Mouse (Mus musculus): Measurements from ENCODE around the gene Rbm17. TPM values are rescaled to one million over a fixed set of nuclear protein-coding genes. Genes with fewer than 3 reads are reported as not detected.

The Rbm17 gene
- polyA plus RNA-seq, 1 experiment from 2014 or later: 116 TPM

DNA sequence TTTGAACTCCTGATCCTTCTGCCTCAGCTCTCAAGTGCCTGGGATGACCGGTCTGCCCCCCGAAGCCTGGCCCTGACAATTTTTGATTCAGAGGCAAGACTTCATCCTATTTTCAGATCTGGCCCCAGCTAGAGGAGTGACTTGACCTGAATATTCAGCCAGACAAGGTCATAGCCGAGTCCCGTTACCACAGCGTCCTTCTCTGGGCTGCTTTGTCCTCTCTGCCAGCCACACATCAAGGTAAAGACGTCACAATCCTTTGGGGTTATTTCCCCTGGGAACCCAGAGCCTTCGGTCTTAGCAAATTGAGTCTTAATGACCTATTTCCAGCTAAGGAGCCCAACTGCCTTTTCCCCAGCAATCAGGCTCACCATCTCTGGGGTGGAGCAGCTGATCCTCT lies 35.5 kb downstream of the Rbm17 start:
- H3K36me3 ChIP-seq (replicated peaks; ENCODE audit: control insufficient read depth, insufficient read depth): no peaks in the 10 kb centered on the region
- no peak overlapping the region for H3K27ac ChIP-seq
- no peak overlapping the region for H3K4me2 ChIP-seq (replicated peaks)
- 79% methylated on average over 7 of the region's 7 CpGs for WGBS
- no peak for ATAC-seq (ENCODE audit: low FRiP score)
- no peaks in the 10 kb centered on the region for H3K4me1 ChIP-seq (replicated peaks; ENCODE audit: control insufficient read depth, insufficient read depth, low read length)
- no peak overlapping the region for H3K9ac ChIP-seq
- H3K27me3 ChIP-seq (ENCODE audit: control insufficient read depth, insufficient read depth, low read length): no peaks in the 10 kb centered on the region
- no peaks in the 10 kb centered on the region for H3K9me3 ChIP-seq (ENCODE audit: control insufficient read depth, low read length)
- DNase-seq (ENCODE audit: low spot score): no peak
- no peak overlapping the region for H3K4me3 ChIP-seq (replicated peaks; ENCODE audit: low read length)

DNA sequence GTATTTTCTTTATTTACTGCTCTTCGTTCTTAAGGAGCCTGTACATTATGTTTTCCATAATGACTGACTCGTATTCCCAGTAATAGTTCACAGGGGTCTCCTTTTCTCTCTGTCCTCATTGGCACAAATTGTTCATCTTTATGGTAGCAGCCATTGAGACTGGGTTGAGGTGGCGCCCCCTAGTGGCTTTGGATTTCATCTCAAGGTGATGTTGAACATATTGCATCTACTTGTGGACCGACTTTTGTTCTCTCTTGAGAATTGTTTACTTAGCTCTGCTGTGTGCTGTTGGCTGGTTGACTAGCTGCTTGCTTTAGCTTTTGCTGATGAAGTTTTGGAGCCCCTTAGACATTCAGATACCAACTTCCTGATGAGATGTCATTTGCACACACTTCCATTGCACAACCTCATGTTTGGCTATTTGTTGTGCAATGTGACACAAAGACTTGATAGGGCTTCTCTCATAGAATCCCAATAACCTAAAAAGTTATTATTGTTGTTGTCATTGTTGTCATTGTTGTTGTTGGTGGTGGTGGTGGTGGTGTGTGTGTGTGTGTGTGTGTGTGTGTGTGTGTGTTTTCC lies 36.1 kb downstream of the Rbm17 start:
- DNase-seq (ENCODE audit: low spot score): no peak
- no peaks in the 10 kb centered on the region for H3K9me3 ChIP-seq (ENCODE audit: control insufficient read depth, low read length)
- H3K27ac ChIP-seq: no peak overlapping the region
- no peaks in the 10 kb centered on the region for H3K36me3 ChIP-seq (replicated peaks; ENCODE audit: control insufficient read depth, insufficient read depth)
- no peak for ATAC-seq (ENCODE audit: low FRiP score)
- H3K4me3 ChIP-seq (replicated peaks; ENCODE audit: low read length): no peak overlapping the region
- H3K9ac ChIP-seq: no peak overlapping the region
- H3K27me3 ChIP-seq (ENCODE audit: control insufficient read depth, insufficient read depth, low read length): no peaks in the 10 kb centered on the region
- H3K4me1 ChIP-seq (replicated peaks; ENCODE audit: control insufficient read depth, insufficient read depth, low read length): no peaks in the 10 kb centered on the region
- WGBS: 70% methylated on average over 4 of the region's 4 CpGs
- no peak overlapping the region for H3K4me2 ChIP-seq (replicated peaks)

DNA sequence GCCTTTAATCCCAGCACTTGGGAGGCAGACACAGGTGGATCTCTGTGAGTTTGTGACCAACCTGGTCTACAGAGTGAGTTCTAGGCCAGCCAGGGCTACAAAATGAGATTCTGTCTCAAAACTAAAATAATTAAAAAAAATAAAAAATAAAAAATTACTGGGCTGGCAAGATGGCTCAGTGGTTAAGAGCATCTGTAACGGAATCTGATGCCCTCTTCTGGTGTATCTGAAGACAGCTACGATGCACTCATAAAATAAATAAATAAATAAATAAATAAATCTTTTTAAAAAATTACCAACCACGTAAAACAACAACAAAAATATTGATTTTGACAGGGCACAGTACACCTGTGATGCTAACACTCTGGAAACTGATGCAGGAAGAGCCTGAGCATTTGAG lies 37.1 kb downstream of the Rbm17 start:
- H3K9me3 ChIP-seq (ENCODE audit: control insufficient read depth, low read length): no peaks in the 10 kb centered on the region
- no peak overlapping the region for H3K27ac ChIP-seq
- no peaks in the 10 kb centered on the region for H3K36me3 ChIP-seq (replicated peaks; ENCODE audit: control insufficient read depth, insufficient read depth)
- no peaks in the 10 kb centered on the region for H3K27me3 ChIP-seq (ENCODE audit: control insufficient read depth, insufficient read depth, low read length)
- H3K4me2 ChIP-seq (replicated peaks): no peak overlapping the region
- ATAC-seq (ENCODE audit: low FRiP score): no peak
- H3K4me3 ChIP-seq (replicated peaks; ENCODE audit: low read length): no peak overlapping the region
- no peak for DNase-seq (ENCODE audit: low spot score)
- WGBS: 90% methylated on average over 3 of the region's 3 CpGs
- H3K9ac ChIP-seq: no peak overlapping the region
- H3K4me1 ChIP-seq (replicated peaks; ENCODE audit: control insufficient read depth, insufficient read depth, low read length): no peaks in the 10 kb centered on the region

DNA sequence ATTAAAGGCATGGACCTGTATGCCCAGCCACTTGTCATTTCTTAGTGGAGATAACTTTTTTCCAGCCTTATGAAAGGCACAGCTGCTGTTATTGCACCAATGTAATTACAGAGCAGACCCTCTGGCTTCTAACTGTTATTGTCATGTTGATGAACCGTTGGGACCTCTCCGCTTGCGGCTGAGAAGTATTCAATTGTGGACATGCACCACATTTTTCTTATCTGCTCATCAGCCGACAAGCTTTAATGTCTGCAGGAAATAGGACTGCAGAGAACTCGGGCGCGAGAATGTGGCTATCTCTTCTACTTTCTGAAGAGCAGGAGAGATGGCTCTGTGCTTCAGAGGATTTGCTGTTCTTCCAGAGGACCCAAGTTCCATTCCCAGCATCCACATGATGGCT lies 37.7 kb downstream of the Rbm17 start:
- 43% methylated on average over 7 of the region's 7 CpGs for WGBS
- H3K9ac ChIP-seq: no peak overlapping the region

DNA sequence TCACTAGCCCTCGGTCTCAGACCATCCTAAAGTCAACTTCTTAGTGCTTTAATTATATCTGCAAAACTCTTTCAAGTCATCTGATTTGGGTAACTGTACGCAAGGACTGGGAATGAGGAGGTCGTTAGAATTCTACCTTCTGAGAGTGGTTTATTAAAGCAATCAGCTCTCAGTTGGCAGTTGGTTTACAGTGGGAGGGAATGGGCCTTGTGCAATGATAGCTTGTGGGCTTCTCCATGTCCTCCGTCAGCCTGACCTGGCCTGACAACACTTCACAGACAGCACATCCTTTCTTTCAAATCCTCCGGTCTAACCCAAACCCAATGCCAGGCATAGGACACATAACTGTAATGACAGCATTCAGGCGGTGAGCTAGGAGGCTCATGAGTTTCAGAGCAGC lies 39.2 kb downstream of the Rbm17 start:
- Histone ChIP-seq H3K9ac (no peak overlapping the region), H3K27ac (no peak overlapping the region), H3K9me3 (ENCODE audit: control insufficient read depth, low read length) (no peaks in the 10 kb centered on the region), H3K4me3 (replicated peaks; ENCODE audit: low read length) (no peak overlapping the region), H3K4me1 (replicated peaks; ENCODE audit: control insufficient read depth, insufficient read depth, low read length) (no peaks in the 10 kb centered on the region), H3K4me2 (replicated peaks) (no peak overlapping the region), H3K27me3 (ENCODE audit: control insufficient read depth, insufficient read depth, low read length) (no peaks in the 10 kb centered on the region), H3K36me3 (replicated peaks; ENCODE audit: control insufficient read depth, insufficient read depth) (no peaks in the 10 kb centered on the region)
- DNase-seq (ENCODE audit: low spot score): no peak
- no peak for ATAC-seq (ENCODE audit: low FRiP score)
- 93% methylated on average over 6 of the region's 6 CpGs for WGBS

More for the DNA sequence above, 37.7 kb downstream of the Rbm17 start:
- Histone ChIP-seq H3K4me1 (replicated peaks; ENCODE audit: control insufficient read depth, insufficient read depth, low read length) (no peaks in the 10 kb centered on the region), H3K36me3 (replicated peaks; ENCODE audit: control insufficient read depth, insufficient read depth) (no peaks in the 10 kb centered on the region), H3K27me3 (ENCODE audit: control insufficient read depth, insufficient read depth, low read length) (no peaks in the 10 kb centered on the region), H3K4me3 (replicated peaks; ENCODE audit: low read length) (no peak overlapping the region), H3K27ac (no peak overlapping the region), H3K4me2 (replicated peaks) (no peak overlapping the region), H3K9me3 (ENCODE audit: control insufficient read depth, low read length) (no peaks in the 10 kb centered on the region)
- DNase-seq (ENCODE audit: low spot score) (no peak), ATAC-seq (ENCODE audit: low FRiP score) (no peak)

DNA sequence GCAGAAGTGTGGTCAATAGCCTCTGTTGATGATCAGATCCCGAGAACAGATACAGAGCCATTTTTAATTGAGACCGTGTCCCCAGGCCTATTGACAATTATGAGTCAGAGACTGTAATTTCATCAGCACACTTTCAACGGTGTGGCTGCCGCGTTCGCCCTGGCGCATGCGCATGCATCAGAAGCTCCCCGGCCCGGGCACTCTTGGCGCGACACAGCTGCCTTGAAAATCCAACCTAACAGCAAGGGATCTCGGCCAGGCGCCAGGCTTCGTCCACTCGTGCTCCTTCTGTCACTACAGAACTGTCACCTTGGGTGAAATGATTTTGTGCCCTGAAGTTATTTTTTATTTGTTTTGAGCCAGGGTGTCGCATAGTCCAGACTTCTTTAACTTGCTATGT lies 40.7 kb downstream of the Rbm17 start:
- WGBS: 88% methylated on average over 17 of the region's 17 CpGs
- Histone ChIP-seq H3K36me3 (replicated peaks; ENCODE audit: control insufficient read depth, insufficient read depth) (no peaks in the 10 kb centered on the region), H3K9ac (no peak overlapping the region), H3K9me3 (ENCODE audit: control insufficient read depth, low read length) (no peaks in the 10 kb centered on the region), H3K4me3 (replicated peaks; ENCODE audit: low read length) (no peak overlapping the region), H3K27ac (no peak overlapping the region), H3K27me3 (ENCODE audit: control insufficient read depth, insufficient read depth, low read length) (no peaks in the 10 kb centered on the region), H3K4me1 (replicated peaks; ENCODE audit: control insufficient read depth, insufficient read depth, low read length) (no peaks in the 10 kb centered on the region), H3K4me2 (replicated peaks) (no peak overlapping the region)
- no peak for ATAC-seq (ENCODE audit: low FRiP score)
- no peak for DNase-seq (ENCODE audit: low spot score)

DNA sequence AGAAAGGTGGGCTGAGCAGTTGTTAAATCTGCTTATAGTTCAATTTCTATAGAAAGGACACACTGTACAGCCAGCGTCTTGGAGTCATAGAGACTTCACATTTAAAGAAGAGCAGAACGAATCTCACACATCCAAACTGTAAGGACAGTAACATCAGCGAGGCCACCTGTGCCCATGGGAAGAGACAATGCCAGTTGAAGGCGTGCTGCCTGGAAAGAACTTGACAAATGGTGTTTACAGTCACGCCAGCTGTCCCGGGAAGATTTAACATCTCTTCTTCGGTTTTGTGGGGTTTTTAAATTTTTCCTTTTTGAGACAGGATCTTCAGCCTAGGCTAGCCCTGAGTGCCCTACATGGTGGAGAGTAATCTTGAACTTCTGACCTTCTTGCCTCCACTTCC lies 45.3 kb downstream of the Rbm17 start:
- no peak overlapping the region for H3K27ac ChIP-seq
- H3K4me1 ChIP-seq (replicated peaks; ENCODE audit: control insufficient read depth, insufficient read depth, low read length): no peaks in the 10 kb centered on the region
- no peak overlapping the region for H3K4me3 ChIP-seq (replicated peaks; ENCODE audit: low read length)
- ATAC-seq (ENCODE audit: low FRiP score): no peak
- WGBS: 86% methylated on average over 7 of the region's 7 CpGs
- DNase-seq (ENCODE audit: low spot score): no peak
- no peaks in the 10 kb centered on the region for H3K9me3 ChIP-seq (ENCODE audit: control insufficient read depth, low read length)
- H3K27me3 ChIP-seq (ENCODE audit: control insufficient read depth, insufficient read depth, low read length): peaks cover 12% of the 10 kb centered on the region
- no peak overlapping the region for H3K4me2 ChIP-seq (replicated peaks)
- no peak overlapping the region for H3K9ac ChIP-seq
- no peaks in the 10 kb centered on the region for H3K36me3 ChIP-seq (replicated peaks; ENCODE audit: control insufficient read depth, insufficient read depth)

DNA sequence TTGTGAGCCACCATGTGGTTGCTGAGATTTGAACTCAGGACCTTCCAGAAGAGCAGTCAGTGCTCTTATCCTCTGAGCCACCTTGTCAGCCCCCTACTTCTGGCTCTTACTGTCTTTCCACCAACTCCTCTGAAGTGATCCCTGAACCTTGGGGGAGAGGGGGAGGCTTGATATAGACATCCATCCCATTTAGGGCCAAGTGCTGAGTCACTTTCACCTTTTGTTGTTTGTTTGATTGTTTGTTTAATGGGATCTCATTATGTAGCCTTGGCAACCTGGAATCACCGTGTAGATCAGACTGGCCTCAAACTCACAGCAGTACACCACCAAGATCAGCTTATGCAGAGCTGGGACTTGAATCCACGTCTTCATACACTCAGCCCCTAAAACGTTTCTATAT lies 46.7 kb downstream of the Rbm17 start:
- no peak overlapping the region for H3K9ac ChIP-seq
- no peak overlapping the region for H3K4me2 ChIP-seq (replicated peaks)
- no peak for DNase-seq (ENCODE audit: low spot score)
- no peak overlapping the region for H3K27ac ChIP-seq
- no peak for ATAC-seq (ENCODE audit: low FRiP score)
- no peak overlapping the region for H3K4me3 ChIP-seq (replicated peaks; ENCODE audit: low read length)
- H3K4me1 ChIP-seq (replicated peaks; ENCODE audit: control insufficient read depth, insufficient read depth, low read length): no peaks in the 10 kb centered on the region; the same call in 1 of the 2 replicates
- no peaks in the 10 kb centered on the region for H3K9me3 ChIP-seq (ENCODE audit: control insufficient read depth, low read length)
- 64% methylated on average over 3 of the region's 3 CpGs for WGBS
- H3K27me3 ChIP-seq (ENCODE audit: control insufficient read depth, insufficient read depth, low read length): peaks cover 26% of the 10 kb centered on the region
- no peaks in the 10 kb centered on the region for H3K36me3 ChIP-seq (replicated peaks; ENCODE audit: control insufficient read depth, insufficient read depth)

DNA sequence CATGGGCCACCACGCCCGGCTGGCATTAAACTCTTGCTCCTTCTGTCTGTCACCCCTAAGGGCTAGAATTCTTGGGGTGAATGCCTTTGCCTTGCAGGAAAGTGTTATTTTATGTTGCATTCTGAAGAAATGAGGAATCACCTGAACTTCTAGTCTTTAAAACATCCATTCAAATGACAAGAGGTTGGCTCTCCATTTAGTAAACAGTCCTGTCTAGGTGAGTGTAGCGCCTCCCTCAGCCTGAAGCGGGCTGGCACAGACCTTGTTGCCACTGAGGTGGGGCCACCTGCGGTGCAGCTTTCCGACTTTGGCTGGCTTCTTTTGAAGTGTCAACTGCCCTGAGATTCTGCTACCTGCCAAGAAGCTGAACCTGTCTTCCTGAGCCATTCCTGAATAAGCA lies 48.6 kb downstream of the Rbm17 start:
- no peaks in the 10 kb centered on the region for H3K36me3 ChIP-seq (replicated peaks; ENCODE audit: control insufficient read depth, insufficient read depth)
- peaks cover 27% of the 10 kb centered on the region for H3K27me3 ChIP-seq (ENCODE audit: control insufficient read depth, insufficient read depth, low read length)
- no peak overlapping the region for H3K9ac ChIP-seq
- H3K4me3 ChIP-seq (replicated peaks; ENCODE audit: low read length): no peak overlapping the region
- no peak overlapping the region for H3K4me2 ChIP-seq (replicated peaks)
- ATAC-seq (ENCODE audit: low FRiP score): no peak
- DNase-seq (ENCODE audit: low spot score): no peak
- no peak overlapping the region for H3K27ac ChIP-seq
- WGBS: 57% methylated on average over 6 of the region's 6 CpGs
- no peaks in the 10 kb centered on the region; the same call in 1 of the 2 replicates for H3K4me1 ChIP-seq (replicated peaks; ENCODE audit: control insufficient read depth, insufficient read depth, low read length)
- no peaks in the 10 kb centered on the region for H3K9me3 ChIP-seq (ENCODE audit: control insufficient read depth, low read length)

All from hindbrain, embryonic 14.5 days (tissue).